Mouse (Mus musculus): ENCODE measurements around the gene Gm20767.
"Not testable (repeated sequence)": the region's sequence is repeated elsewhere in the genome, so short reads cannot be mapped to it uniquely, and the experiment has no call there.

DNA sequence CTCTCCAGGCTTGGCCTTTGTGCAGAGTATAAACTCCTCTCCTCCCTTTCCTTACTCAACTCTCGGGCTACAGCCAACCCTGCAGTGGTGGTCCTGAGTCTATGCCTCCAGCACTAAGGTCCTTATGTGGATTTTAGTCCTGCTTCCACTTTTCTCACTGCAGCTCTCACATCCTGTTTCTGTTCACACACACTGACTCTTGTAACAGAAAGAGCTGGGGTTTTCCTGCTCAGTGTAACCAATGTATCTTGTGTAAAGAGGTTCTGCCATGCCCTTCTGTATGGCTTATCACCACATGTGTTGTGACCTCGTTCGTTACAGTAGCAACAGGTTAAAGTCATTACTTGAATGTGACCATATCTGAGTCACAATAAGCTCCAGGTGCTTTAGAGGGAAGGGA lies 10.5 kb downstream of the Gm20767 start:
- not testable (repeated sequence) for TF ChIP-seq POLR2A (IDR thresholded peaks at IDR 0.05; ENCODE audit: control insufficient read depth, extremely low read depth, insufficient read depth, low read length, poor library complexity); CTCF (IDR thresholded peaks at IDR 0.05; ENCODE audit: borderline replicate concordance, control insufficient read depth, extremely low read depth, insufficient read depth, low read length, poor library complexity)
